Mouse (Mus musculus) MEL (cell line): ENCODE results near the gene Paxx. TPM values are rescaled to one million over a fixed set of nuclear protein-coding genes. Genes with fewer than 3 reads are reported as not detected.

ENCODE experiments used
- DNase-seq: peaks from one replicate; pipeline ENCODE4 v3.0.0; 2011; ENCODE audit warnings: low read depth, low spot score
- H3K27ac ChIP-seq: 2 replicates; pipeline ENCODE4 v1.5.1; 2012; ENCODE audit warnings: low read depth, mild to moderate bottlenecking, control low read depth, low read length, moderate library complexity; ENCODE audit not compliant: control insufficient read depth
- H3K27me3 ChIP-seq, 2 experiments: fragments of 150-350 bp in 1 of 2; sonication (generic) in 1 of 2; 2 replicates each; pipeline ENCODE4 v1.6.1; 2012; ENCODE audit warnings: low read length in 2 of 2, mild to moderate bottlenecking in 2 of 2, improper control_type of control experiment in 1 of 2, moderate library complexity in 1 of 2; ENCODE audit not compliant: insufficient read depth in 2 of 2, control insufficient read depth in 1 of 2
- H3K36me3 ChIP-seq, 2 experiments: 2 replicates each; pipeline ENCODE4 v1.6.1; 2012 to 2014; ENCODE audit warnings: low read length in 2 of 2, improper control_type of control experiment in 1 of 2, inconsistent platforms in 1 of 2, mild to moderate bottlenecking in 1 of 2; ENCODE audit not compliant: insufficient read depth in 2 of 2, control insufficient read depth in 1 of 2
- H3K4me1 ChIP-seq, 2 experiments: fragments of 150-350 bp in 1 of 2; sonication (generic) in 1 of 2; 2 replicates each; pipeline ENCODE4 v1.6.1; 2012; ENCODE audit warnings: low read length in 2 of 2, improper control_type of control experiment in 1 of 2, mild to moderate bottlenecking in 1 of 2; ENCODE audit not compliant: insufficient read depth in 2 of 2, control insufficient read depth in 1 of 2
- H3K4me3 ChIP-seq, 2 experiments: fragments of 150-350 bp in 1 of 2; sonication (generic) in 1 of 2; 2 replicates each; pipeline ENCODE4 v1.5.1; 2012; ENCODE audit warnings: low read depth in 2 of 2, low read length in 2 of 2, mild to moderate bottlenecking in 2 of 2, moderate library complexity in 2 of 2, control low read depth in 1 of 2, improper control_type of control experiment in 1 of 2; ENCODE audit not compliant: control insufficient read depth in 1 of 2, insufficient read depth in 1 of 2
- H3K79me2 ChIP-seq: 2 replicates; pipeline ENCODE4 v1.6.1; 2012; ENCODE audit warnings: mild to moderate bottlenecking, low read length, moderate library complexity; ENCODE audit not compliant: control insufficient read depth, poor library complexity, insufficient read depth
- H3K9ac ChIP-seq: 2 replicates; pipeline ENCODE4 v1.6.1; 2012; ENCODE audit warnings: low read depth, mild to moderate bottlenecking, control low read depth, low read length, moderate library complexity; ENCODE audit not compliant: control insufficient read depth, poor library complexity, severe bottlenecking
- H3K9me3 ChIP-seq: fragments of 150-350 bp; sonication (generic); replicated peaks from 2 replicates; pipeline ENCODE4 v1.6.1; 2012; ENCODE audit warnings: mild to moderate bottlenecking, low read length, improper control_type of control experiment, moderate library complexity; ENCODE audit not compliant: insufficient read depth
- BHLHE40 ChIP-seq: IDR thresholded peaks from 2 replicates; pipeline ENCODE4 v1.6.1; 2012; ENCODE audit warnings: low read depth, mild to moderate bottlenecking, inconsistent platforms, low read length, improper control_type of control experiment, borderline replicate concordance
- CTCF ChIP-seq, 3 experiments: IDR thresholded peaks in 2 of 3; conservative IDR thresholded peaks in 1 of 3; 2 replicates each; pipeline ENCODE4 v1.5.1; 2011 to 2012; ENCODE audit warnings: low read length in 3 of 3, low read depth in 2 of 3, mild to moderate bottlenecking in 2 of 3, improper control_type of control experiment in 1 of 3, inconsistent platforms in 1 of 3, mixed read lengths in 1 of 3, moderate library complexity in 1 of 3; ENCODE audit not compliant: control insufficient read depth in 1 of 3, insufficient read depth in 1 of 3, poor library complexity in 1 of 3, severe bottlenecking in 1 of 3
- GABPA ChIP-seq: IDR thresholded peaks from 2 replicates; pipeline ENCODE4 v1.6.1; 2012; ENCODE audit warnings: low read depth, mild to moderate bottlenecking, inconsistent platforms, low read length, improper control_type of control experiment, moderate library complexity
- HCFC1 ChIP-seq: IDR thresholded peaks from 2 replicates; pipeline ENCODE4 v1.6.1; 2012; ENCODE audit warnings: low read depth, mild to moderate bottlenecking, inconsistent platforms, low read length, improper control_type of control experiment, moderate library complexity
- JUND ChIP-seq: IDR thresholded peaks from 2 replicates; pipeline ENCODE4 v1.6.1; 2011; ENCODE audit warnings: low read depth, mild to moderate bottlenecking, improper control_type of control experiment, low read length
- MAX ChIP-seq: IDR thresholded peaks from 2 replicates; pipeline ENCODE4 v1.6.1; 2011; ENCODE audit warnings: low read length, improper control_type of control experiment
- MEF2A ChIP-seq: IDR thresholded peaks from 2 replicates; pipeline ENCODE4 v1.6.1; 2014; ENCODE audit warnings: low read depth, mild to moderate bottlenecking, inconsistent platforms, low read length, improper control_type of control experiment; ENCODE audit not compliant: poor library complexity, insufficient replicate concordance, severe bottlenecking; ENCODE audit errors: extremely low read depth
- MXI1 ChIP-seq: IDR thresholded peaks from 2 replicates; pipeline ENCODE4 v1.6.1; 2011; ENCODE audit warnings: mild to moderate bottlenecking, low read depth, low read length, improper control_type of control experiment
- MYC ChIP-seq: IDR thresholded peaks from 2 replicates; pipeline ENCODE4 v1.6.1; 2011; ENCODE audit warnings: low read depth, mild to moderate bottlenecking, low read length, improper control_type of control experiment, moderate library complexity
- POLR2A ChIP-seq, 2 experiments: IDR thresholded peaks; 2 replicates each; pipeline ENCODE4 v1.6.1; 2011 to 2012; ENCODE audit warnings: low read length in 2 of 2, mild to moderate bottlenecking in 2 of 2, control low read depth in 1 of 2, improper control_type of control experiment in 1 of 2, low read depth in 1 of 2, moderate library complexity in 1 of 2; ENCODE audit not compliant: control insufficient read depth in 1 of 2, insufficient read depth in 1 of 2, poor library complexity in 1 of 2
- RAD21 ChIP-seq: IDR thresholded peaks from 2 replicates; pipeline ENCODE4 v1.6.1; 2011; ENCODE audit warnings: mild to moderate bottlenecking, low read depth, low read length, improper control_type of control experiment
- RCOR1 ChIP-seq: IDR thresholded peaks from 2 replicates; pipeline ENCODE4 v1.6.1; 2012; ENCODE audit warnings: low read depth, mild to moderate bottlenecking, inconsistent platforms, low read length, improper control_type of control experiment
- SMC3 ChIP-seq: IDR thresholded peaks from 2 replicates; pipeline ENCODE4 v1.6.1; 2011; ENCODE audit warnings: low read depth, low read length, improper control_type of control experiment
- TAL1 ChIP-seq: IDR thresholded peaks from 2 replicates; pipeline ENCODE4 v1.6.1; 2012; ENCODE audit warnings: mild to moderate bottlenecking, inconsistent platforms, low read length, moderate library complexity, mixed read lengths
- USF1 ChIP-seq: IDR thresholded peaks from 2 replicates; pipeline ENCODE4 v1.6.1; 2014; ENCODE audit warnings: low read depth, mild to moderate bottlenecking, inconsistent platforms, low read length, improper control_type of control experiment, moderate library complexity
- USF2 ChIP-seq, 2 experiments: IDR thresholded peaks; 2 replicates each; pipeline ENCODE4 v1.6.1; 2011 to 2012; ENCODE audit warnings: improper control_type of control experiment in 2 of 2, low read length in 2 of 2, borderline replicate concordance in 1 of 2, inconsistent platforms in 1 of 2, low read depth in 1 of 2, mild to moderate bottlenecking in 1 of 2; ENCODE audit not compliant: insufficient read depth in 1 of 2
- ZC3H11A ChIP-seq: IDR thresholded peaks from 2 replicates; pipeline ENCODE4 v1.6.1; 2012; ENCODE audit warnings: low read depth, mild to moderate bottlenecking, inconsistent platforms, low read length, improper control_type of control experiment
- ZKSCAN1 ChIP-seq: IDR thresholded peaks from 2 replicates; pipeline ENCODE4 v1.6.1; 2012; ENCODE audit warnings: low read depth, mild to moderate bottlenecking, inconsistent platforms, low read length, improper control_type of control experiment, moderate library complexity
- ZNF384 ChIP-seq: IDR thresholded peaks from 2 replicates; pipeline ENCODE4 v1.6.1; 2012; ENCODE audit warnings: low read depth, mild to moderate bottlenecking, inconsistent platforms, low read length, improper control_type of control experiment
- polyA plus RNA-seq, 2 experiments: library from polyadenylated mRNA; stranded (reverse) in 1 of 2; unstranded in 1 of 2; fragments of >175 nt in 1 of 2; fragments of >200 nt in 1 of 2; gene quantifications; 2 replicates each; pipeline versions ENCODE4 v1.2.1 to v1.2.4; 2012; ENCODE audit warnings: low replicate concordance in 2 of 2, low read depth in 1 of 2; ENCODE audit not compliant: insufficient read length in 2 of 2, insufficient read depth in 1 of 2, missing spikeins in 1 of 2
- total RNA-seq: library from RNA; depleted of rRNA; stranded (reverse); fragments of 300-350 nt; gene quantifications from 2 replicates; pipeline ENCODE4 v1.2.3, GENCODE M21; 2012

The Paxx gene
- total and polyA plus RNA-seq, 3 experiments: 18.5 to 22.1 TPM; not detected in 1

DNA sequence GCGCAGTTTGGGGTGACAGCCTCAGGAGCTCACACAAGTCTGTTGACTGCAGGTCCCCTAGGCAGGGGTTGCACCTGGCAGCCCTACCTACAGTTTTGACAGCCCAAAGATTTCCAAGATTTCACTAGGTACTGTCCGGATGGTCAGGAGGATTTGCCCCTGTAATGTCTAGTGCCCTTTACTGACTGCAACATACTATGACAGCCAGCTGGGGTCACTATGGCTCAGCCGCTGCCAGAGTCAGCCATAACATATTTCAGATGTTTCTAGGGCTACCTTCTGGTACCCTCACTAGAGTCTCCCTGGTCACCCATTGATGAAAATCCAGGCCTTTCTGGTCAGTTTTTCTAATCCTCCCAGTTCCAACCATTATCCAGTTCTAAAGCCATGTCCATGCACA is 49.0 kb upstream of the Paxx start:
- H3K79me2 ChIP-seq: no peaks in the 10 kb centered on the region
- no peak overlapping the region for H3K9ac ChIP-seq
- no peak overlapping the region for H3K27ac ChIP-seq
- no peak for DNase-seq
- H3K9me3 ChIP-seq: no peaks in the 10 kb centered on the region
- TF ChIP-seq HCFC1 (no peak), BHLHE40 (no peak), ZNF384 (no peak), MEF2A (no peak), TAL1 (no peak), RCOR1 (no peak), ZKSCAN1 (no peak), SMC3 (peak; percentile 45), RAD21 (peak; percentile 54), MAX (no peak), ZC3H11A (peak; percentile 23; the same call in 1 of the 2 replicates), MYC (no peak), USF1 (no peak), JUND (no peak), USF2 (IDR thresholded peaks at IDR 0.05; ENCODE audit: borderline replicate concordance in 1 of 2, insufficient read depth in 1 of 2, low read depth in 1 of 2, low read length in 2 of 2) (no peak), CTCF (IDR thresholded peaks at IDR 0.05 in 2 of 3, conservative IDR thresholded peaks at IDR 0.05 in 1 of 3; ENCODE audit: control insufficient read depth in 1 of 3, insufficient read depth in 1 of 3, low read depth in 2 of 3, low read length in 3 of 3, poor library complexity in 1 of 3, severe bottlenecking in 1 of 3) (peak; percentile 24 to 54 (median 51)), POLR2A (IDR thresholded peaks at IDR 0.05; ENCODE audit: control insufficient read depth in 1 of 2, insufficient read depth in 1 of 2, low read depth in 1 of 2, low read length in 2 of 2, poor library complexity in 1 of 2) (no peak), GABPA (no peak)
- H3K36me3 ChIP-seq: no peaks in the 10 kb centered on the region
- H3K27me3 ChIP-seq: no peaks in the 10 kb centered on the region
- H3K4me3 ChIP-seq: no peak overlapping the region
- H3K4me1 ChIP-seq: no peaks in the 10 kb centered on the region

GRCm38 (mm10) chr2:25506964-25507363 is 46.1 kb upstream of the Paxx start:
- TF ChIP-seq SMC3 (0 out of 2 replicates have a peak, but pooled peaks have one; percentile 8), CTCF (IDR thresholded peaks at IDR 0.05 in 2 of 3, conservative IDR thresholded peaks at IDR 0.05 in 1 of 3; ENCODE audit: control insufficient read depth in 1 of 3, insufficient read depth in 1 of 3, low read depth in 2 of 3, low read length in 3 of 3, poor library complexity in 1 of 3, severe bottlenecking in 1 of 3) (peak in 2 of 3 experiments; percentile 17 to 39; a peak in 3 of 6 replicates), MXI1 (no peak)
- no peak overlapping the region for H3K27ac ChIP-seq
- peaks cover 0 to 8% of the 10 kb centered on the region in 2 experiments; a peak in 3 of 4 replicates for H3K4me1 ChIP-seq
- H3K79me2 ChIP-seq: no peaks in the 10 kb centered on the region
- H3K9me3 ChIP-seq: no peaks in the 10 kb centered on the region
- peak; percentile 44 for DNase-seq
- peaks cover 0 to 7% of the 10 kb centered on the region in 2 experiments; a peak in 2 of 4 replicates for H3K36me3 ChIP-seq
- H3K9ac ChIP-seq: no peak overlapping the region
- no peak overlapping the region for H3K4me3 ChIP-seq
- H3K27me3 ChIP-seq: no peaks in the 10 kb centered on the region
